Mouse (Mus musculus) kidney, postnatal 4 days (tissue): ENCODE data around the gene Katnbl1.
"Not testable (repeated sequence)": the region's sequence is repeated elsewhere in the genome, so short reads cannot be mapped to it uniquely, and the experiment has no call there.

Experiments
- DNase-seq, 2 experiments: peaks; one replicate each; pipeline ENCODE4 v3.0.0; 2021; ENCODE audit warnings: mixed read lengths in 2 of 2

The Katnbl1 gene

DNA sequence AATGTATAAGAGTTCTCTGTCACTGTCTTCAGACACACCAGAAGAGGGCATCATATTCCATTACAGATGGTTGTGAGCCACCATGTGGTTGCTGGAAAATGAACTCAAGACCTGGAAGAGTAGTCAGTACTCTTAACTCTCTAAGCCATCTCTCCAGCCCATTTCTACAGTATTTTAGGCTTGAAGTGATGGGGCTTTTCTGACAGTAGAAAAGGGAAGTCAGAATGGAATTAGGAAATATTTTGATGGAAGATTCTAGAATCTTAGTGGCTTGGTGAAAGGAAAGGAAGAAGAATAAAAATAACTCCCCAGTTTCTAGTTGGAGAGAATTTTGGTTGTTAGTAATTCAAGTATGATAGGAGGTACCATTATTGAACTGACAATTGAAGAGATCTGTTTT is 14.9 kb downstream of the Katnbl1 start:
- no peak for DNase-seq

DNA sequence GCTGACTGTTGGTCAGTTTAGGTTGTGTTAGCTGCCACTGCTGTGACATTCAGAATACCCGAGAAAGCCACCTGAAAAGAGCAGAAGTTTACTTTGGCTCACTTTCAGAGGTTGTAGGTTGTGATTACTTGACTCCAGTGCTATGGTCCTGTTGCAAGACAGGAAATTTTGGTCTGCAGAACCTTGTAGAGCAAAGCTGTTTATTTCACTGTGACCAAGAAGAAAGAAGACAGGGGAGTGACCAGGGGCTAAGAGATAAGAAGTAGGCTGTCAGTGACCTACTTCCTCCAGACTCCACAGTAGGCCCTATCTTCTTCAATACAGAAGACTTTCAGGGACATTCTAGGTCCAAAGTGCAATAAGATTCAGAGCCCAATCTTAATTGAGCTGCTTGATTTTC is 17.6 kb downstream of the Katnbl1 start:
- no peak for DNase-seq

- DNase-seq, result no peak
These were observed 28.0 kb downstream of the Katnbl1 start for GRCm38 (mm10) chr2:112407030-112407429.

DNA sequence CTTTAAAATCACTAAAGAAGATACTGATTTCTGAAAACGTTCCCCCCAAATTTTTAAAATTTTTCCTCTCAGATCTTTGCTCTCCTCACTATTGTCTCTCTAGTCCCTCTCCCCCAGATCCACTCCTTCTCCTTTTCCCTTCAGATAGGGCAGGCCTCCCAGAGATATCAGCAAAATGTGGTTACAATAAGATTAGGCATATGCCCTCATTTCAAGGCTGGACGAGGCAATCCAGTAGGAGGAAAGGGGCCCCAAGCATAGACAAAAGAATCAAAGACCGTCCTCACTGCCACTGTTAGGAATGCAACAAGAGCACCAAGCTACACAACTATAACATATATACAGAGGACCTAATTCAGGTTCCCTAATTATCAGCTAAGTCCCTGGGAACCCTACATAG is 46.3 kb downstream of the Katnbl1 start:
- no peak for DNase-seq

GRCm38 (mm10) chr2:112428534-112428933 is 49.5 kb downstream of the Katnbl1 start:
- DNase-seq, result not testable (repeated sequence)

- no peak for DNase-seq
These were observed 50.7 kb downstream of the Katnbl1 start for GRCm38 (mm10) chr2:112429665-112430064.

GRCm38 (mm10) chr2:112430403-112430802 is 51.4 kb downstream of the Katnbl1 start:
- peak; percentile 2 to 3 for DNase-seq

GRCm38 (mm10) chr2:112432523-112432922 is 53.5 kb downstream of the Katnbl1 start:
- no peak for DNase-seq

- no peak for DNase-seq
These were observed 54.3 kb downstream of the Katnbl1 start for GRCm38 (mm10) chr2:112433359-112433758.

GRCm38 (mm10) chr2:112436292-112436691 is 57.3 kb downstream of the Katnbl1 start:
- DNase-seq, result no peak

DNA sequence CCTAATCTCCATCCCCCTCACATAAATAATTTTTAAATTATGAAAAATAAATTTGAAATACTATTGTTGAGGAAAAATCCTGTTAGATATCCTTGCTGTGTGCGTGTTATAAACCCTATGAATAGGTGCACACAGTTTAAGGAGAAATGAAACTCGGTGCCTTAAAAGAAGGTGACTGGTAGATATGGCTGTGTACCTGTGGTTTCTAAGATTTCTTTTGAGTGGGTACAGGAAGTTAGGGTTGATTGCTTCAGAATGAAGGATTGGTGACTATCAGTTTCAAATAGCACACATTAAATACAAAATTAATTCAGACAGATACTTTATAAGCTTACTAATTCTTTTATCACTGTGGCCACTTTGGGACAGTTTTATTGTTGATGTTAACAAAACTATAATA is 58.6 kb downstream of the Katnbl1 start:
- DNase-seq, result no peak

- DNase-seq, result no peak
These were observed 64.5 kb downstream of the Katnbl1 start for GRCm38 (mm10) chr2:112443491-112443890.

- DNase-seq, result no peak
These were observed 66.5 kb downstream of the Katnbl1 start for GRCm38 (mm10) chr2:112445511-112445910.

GRCm38 (mm10) chr2:112448046-112448445 is 69.0 kb downstream of the Katnbl1 start:
- not testable (repeated sequence) for DNase-seq

DNA sequence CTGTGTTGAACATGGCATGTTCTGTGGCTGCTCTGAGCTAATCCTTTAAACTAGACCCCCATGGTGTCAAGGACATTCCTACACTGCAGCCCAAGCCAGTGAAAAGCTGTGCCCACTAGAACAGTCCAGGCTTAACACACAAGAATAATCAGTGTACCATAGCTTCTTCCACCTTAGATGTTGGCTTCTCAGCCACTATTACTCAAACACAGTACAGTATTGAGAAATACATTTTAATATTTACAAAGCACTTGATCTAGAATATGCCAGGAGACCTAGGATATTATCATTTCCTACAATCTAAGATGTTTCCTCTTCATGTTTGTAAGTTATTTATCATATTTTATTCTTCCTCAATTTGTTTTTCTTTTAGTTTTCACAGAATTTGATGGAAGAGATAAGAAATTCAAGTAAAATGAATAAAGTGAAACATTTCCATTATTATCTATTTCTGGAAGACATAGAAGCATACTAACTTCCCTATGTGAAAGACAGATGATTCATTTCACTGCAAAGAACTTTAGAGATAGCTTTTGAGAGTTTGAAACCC is 69.6 kb downstream of the Katnbl1 start:
- no peak for DNase-seq

- peak; percentile 29 to 49 for DNase-seq
These were observed 70.7 kb downstream of the Katnbl1 start for GRCm38 (mm10) chr2:112449597-112450296.

DNA sequence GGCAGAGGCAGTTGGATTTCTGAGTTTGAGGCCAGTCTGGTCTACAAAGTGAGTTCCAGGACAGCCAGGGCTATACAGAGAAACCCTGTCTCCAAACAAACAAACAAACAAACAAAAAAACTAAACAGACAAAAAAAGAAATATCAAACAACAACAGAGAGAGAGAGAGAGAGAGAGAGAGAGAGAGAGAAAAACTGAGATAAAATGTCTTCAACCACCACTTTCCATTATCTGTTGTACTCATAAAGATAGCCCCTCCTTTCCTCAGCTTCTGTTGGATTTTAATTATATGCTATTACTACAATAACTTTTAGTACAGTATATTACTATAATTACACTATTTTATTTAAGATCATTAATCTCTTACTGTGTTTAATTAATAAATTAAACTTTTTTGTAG is 73.5 kb downstream of the Katnbl1 start:
- not testable (repeated sequence) for DNase-seq

GRCm38 (mm10) chr2:112454125-112454861 is 75.3 kb downstream of the Katnbl1 start:
- no peak for DNase-seq

- DNase-seq, result peak; percentile 99
These were observed 76.0 kb downstream of the Katnbl1 start, which contains the start of gene Emc7 for GRCm38 (mm10) chr2:112454862-112455564. Emc7 (plus strand) TSS chr2:112454997.

- no peak for DNase-seq
These were observed 81.5 kb downstream of the Katnbl1 start for GRCm38 (mm10) chr2:112460557-112460956.
